Mouse (Mus musculus) forebrain, embryonic 11.5 days (tissue): Measurements from ENCODE around the gene Tut7. TPM values are rescaled to one million over a fixed set of nuclear protein-coding genes. Genes with fewer than 3 reads are reported as not detected.
A peak's percentile ranks its signal among the peaks of the same experiment; 100 is the strongest.
"Not testable (repeated sequence)": the region's sequence is repeated elsewhere in the genome, so short reads cannot be mapped to it uniquely, and the experiment has no call there.

Source experiments
- ATAC-seq: fragments of 200-750 bp; cut with Nextera tagmentation; replicated peaks from 2 replicates; pipeline ENCODE4 v1.8.0; 2017; ENCODE audit warnings: moderate TSS enrichment; ENCODE audit not compliant: low FRiP score
- DNase-seq: peaks from one replicate; pipeline ENCODE4 v3.0.0-alpha.2; 2017; ENCODE audit warnings: low spot score
- H3K27ac ChIP-seq: fragments of 300-500 bp; sonication (generic); 2 replicates; pipeline ENCODE4 v1.5.1; 2014; ENCODE audit warnings: low read depth, low read length
- H3K27me3 ChIP-seq: fragments of 300-500 bp; sonication (generic); 2 replicates; pipeline ENCODE4 v1.6.1; 2014; ENCODE audit warnings: mild to moderate bottlenecking, low read length, mixed read lengths; ENCODE audit not compliant: control insufficient read depth, insufficient read depth
- H3K36me3 ChIP-seq: fragments of 300-500 bp; sonication (generic); 2 replicates; pipeline ENCODE4 v1.6.1; 2014; ENCODE audit warnings: mild to moderate bottlenecking, low read length, moderate library complexity, mixed read lengths; ENCODE audit not compliant: control insufficient read depth, insufficient read depth
- H3K4me1 ChIP-seq: fragments of 300-500 bp; sonication (generic); replicated peaks from 2 replicates; pipeline ENCODE4 v1.6.1; 2014; ENCODE audit warnings: low read length, mixed read lengths; ENCODE audit not compliant: control insufficient read depth, insufficient read depth
- H3K4me2 ChIP-seq: fragments of 300-500 bp; sonication (generic); 2 replicates; pipeline ENCODE4 v1.6.1; 2014; ENCODE audit warnings: low read depth, mild to moderate bottlenecking, low read length, moderate library complexity, mixed read lengths; ENCODE audit not compliant: severe bottlenecking
- H3K4me3 ChIP-seq: fragments of 300-500 bp; sonication (generic); 2 replicates; pipeline ENCODE4 v1.5.1; 2014; ENCODE audit warnings: low read depth, low read length
- H3K9ac ChIP-seq: fragments of 300-500 bp; sonication (generic); 2 replicates; pipeline ENCODE4 v1.6.1; 2014; ENCODE audit warnings: low read length
- H3K9me3 ChIP-seq: fragments of 300-500 bp; sonication (generic); 2 replicates; pipeline ENCODE4 v1.6.1; 2016; ENCODE audit warnings: low read length, mixed read lengths; ENCODE audit not compliant: control insufficient read depth
- WGBS: fragments of 180-500 bp; shearing (Covaris S2); extraction: QIAGEN DNeasy Blood & Tissue Kit; methylation state at CpG from one replicate; pipeline ENCODE4 v1.1.7; 2014; 5-methylcytosine and 5-hydroxymethylcytosine counted together
- polyA plus RNA-seq: library from polyadenylated mRNA; unstranded; fragments of >200 nt; fragmentation: Nextera tagmentation; extraction: Ambion mirVana; gene quantifications from 2 replicates; pipeline ENCODE4 v1.2.1, GENCODE M21; 2014

Gene Tut7
- polyA plus RNA-seq, 1 experiment from 2014 or later: 55.5 TPM

DNA sequence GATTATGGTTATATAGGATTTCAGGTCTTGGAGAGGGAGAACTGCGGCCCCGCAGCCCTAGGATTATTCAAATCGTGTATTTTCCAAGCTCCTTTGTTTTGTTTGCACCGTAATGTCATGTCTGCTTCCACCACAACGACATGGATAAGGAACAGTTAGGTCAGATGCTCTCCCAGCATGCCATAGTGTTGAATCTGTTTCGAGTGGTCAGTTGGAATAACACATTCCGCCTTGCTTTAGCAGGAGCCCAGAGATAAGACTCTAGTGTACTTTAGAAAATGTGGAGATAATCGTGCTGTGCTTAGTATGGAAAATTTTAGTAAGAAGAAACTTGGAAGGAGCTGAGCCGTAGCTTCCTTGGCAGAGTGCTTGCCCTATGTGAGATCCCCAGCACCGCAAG lies 27.4 kb upstream of the Tut7 start:
- WGBS: 83% methylated on average over 10 of the region's 10 CpGs
- ATAC-seq (no peak), DNase-seq (no peak)
- no peak overlapping the region for H3K27ac ChIP-seq
- no peaks in the 10 kb centered on the region for H3K27me3 ChIP-seq
- no peaks in the 10 kb centered on the region for H3K36me3 ChIP-seq
- H3K4me2 ChIP-seq: no peak overlapping the region
- no peak overlapping the region for H3K4me3 ChIP-seq
- no peaks in the 10 kb centered on the region for H3K4me1 ChIP-seq
- H3K9me3 ChIP-seq: no peaks in the 10 kb centered on the region
- no peak overlapping the region for H3K9ac ChIP-seq

DNA sequence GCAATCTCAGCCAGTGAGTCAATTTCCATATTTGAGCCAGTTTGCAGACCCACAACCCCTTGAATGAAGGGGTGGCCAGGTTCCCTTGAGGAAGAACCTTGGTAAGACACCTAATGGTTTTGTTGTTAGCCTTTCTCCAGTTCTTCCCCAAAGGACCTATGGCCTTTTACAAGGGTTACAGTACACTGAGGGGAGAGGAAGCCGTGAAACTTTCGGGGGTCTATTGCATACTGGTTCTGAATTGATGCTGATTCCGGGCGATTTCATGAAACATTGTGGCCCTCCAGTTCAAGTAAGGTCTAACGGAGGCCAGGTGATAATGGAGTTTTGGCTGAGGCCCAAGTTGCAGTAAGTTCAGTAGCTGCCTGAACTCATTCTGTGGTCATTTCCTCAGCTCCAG lies 21.7 kb upstream of the Tut7 start:
- H3K27me3 ChIP-seq: no peaks in the 10 kb centered on the region
- H3K4me2 ChIP-seq: no peak overlapping the region
- ATAC-seq (no peak), DNase-seq (no peak)
- H3K27ac ChIP-seq: no peak overlapping the region
- H3K36me3 ChIP-seq: no peaks in the 10 kb centered on the region
- no peak overlapping the region for H3K9ac ChIP-seq
- no peaks in the 10 kb centered on the region for H3K4me1 ChIP-seq
- WGBS: 91% methylated on average over 5 of the region's 5 CpGs
- no peak overlapping the region for H3K4me3 ChIP-seq
- no peaks in the 10 kb centered on the region for H3K9me3 ChIP-seq

DNA sequence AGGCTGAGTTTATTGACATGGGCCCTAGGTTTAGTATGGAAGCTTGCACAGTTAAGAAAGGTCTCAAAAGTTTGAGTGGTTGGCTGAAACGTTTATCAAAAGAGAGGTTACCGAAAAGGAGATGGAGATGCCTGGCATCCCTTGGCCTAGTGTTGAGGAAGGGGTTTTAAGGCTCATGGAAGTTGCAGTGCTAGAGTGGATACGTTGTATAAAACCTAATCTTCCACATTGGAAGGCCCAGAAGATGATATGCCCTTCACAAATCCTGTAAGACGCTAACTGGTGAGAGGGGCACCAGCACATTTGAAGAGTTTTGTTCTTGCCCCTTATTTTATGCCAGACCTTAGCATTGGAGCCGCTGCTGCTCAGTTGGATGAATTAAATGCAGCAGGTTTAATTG lies 21.0 kb upstream of the Tut7 start:
- Histone ChIP-seq H3K27me3 (no peaks in the 10 kb centered on the region), H3K9me3 (no peaks in the 10 kb centered on the region), H3K4me3 (no peak overlapping the region), H3K4me1 (no peaks in the 10 kb centered on the region), H3K27ac (no peak overlapping the region), H3K9ac (no peak overlapping the region), H3K4me2 (no peak overlapping the region), H3K36me3 (no peaks in the 10 kb centered on the region)
- ATAC-seq (no peak), DNase-seq (no peak)
- WGBS: 80% methylated on average over 5 of the region's 5 CpGs

DNA sequence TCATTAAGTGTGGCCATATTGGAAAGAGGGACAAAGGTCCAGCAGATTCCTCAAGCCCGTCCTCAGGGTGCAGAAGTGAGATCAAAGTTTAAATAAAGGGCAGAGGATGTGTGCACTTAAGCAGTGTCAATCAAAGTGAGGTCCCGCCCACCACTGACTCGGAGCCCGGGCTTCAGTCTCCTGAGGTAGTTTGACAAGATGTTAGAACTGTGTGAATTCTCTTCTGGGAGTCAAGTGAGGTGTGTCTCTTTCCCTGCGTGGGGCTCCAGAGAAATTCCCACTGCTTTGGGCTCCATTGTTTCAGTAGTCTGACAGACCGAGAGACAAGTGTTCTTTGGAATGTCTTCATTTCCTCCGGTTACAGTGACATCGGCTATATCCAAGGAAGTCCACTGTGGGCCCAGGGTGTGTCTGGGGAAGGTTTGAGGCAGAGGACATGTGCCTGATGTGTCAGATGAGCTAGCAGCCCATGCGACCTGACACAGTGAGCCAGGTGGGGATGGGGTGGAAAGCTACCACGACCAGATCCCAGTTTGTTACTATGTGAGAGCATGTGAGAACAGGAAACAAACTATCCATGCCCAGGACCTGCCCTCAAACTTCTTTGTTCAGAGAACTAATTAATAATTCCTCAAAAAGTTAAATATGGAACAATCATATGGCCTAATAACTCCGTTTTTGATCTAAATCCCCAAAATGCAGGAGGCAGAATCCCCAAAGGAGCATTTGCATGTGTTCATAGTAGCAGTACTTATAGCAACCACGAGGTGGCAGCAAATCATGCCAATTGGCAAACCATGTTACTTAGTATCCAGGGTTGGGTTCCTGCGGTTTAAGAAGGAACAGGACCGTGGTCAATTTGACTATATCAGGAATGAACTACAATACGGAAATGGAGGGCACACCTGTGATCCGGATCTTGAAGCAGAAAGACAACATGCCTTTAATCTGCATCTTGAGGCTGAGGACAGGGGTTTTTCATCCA lies 19.6 kb upstream of the Tut7 start:
- peak; percentile 84 for DNase-seq
- Histone ChIP-seq H3K4me3 (no peak overlapping the region), H3K4me2 (no peak overlapping the region), H3K4me1 (no peaks in the 10 kb centered on the region), H3K9me3 (no peaks in the 10 kb centered on the region), H3K27ac (no peak overlapping the region), H3K9ac (no peak overlapping the region), H3K27me3 (no peaks in the 10 kb centered on the region), H3K36me3 (no peaks in the 10 kb centered on the region)
- ATAC-seq: 0 out of 2 replicates have a peak, but pooled peaks have one; percentile 54
- 48% methylated on average over 16 of the region's 16 CpGs for WGBS

DNA sequence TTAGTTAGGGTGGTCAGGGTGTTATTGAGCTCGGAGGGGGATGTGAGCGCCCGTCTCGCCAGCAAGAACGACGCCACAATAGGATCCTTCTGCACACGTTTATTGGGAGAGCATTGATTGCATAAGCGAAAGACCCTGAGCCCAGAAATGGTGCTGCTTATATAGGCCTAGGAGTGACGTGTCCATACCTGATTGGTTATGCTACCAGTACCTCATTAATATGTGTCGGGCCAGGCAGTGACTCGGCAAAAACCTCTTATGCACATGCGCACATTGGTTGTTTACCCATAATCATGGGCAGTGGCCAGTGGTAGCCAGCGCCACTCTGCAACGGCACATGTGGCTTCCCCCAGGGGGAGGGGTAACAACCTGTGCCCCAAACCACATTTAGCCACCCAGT lies 18.8 kb upstream of the Tut7 start:
- not testable (repeated sequence) for ATAC-seq, H3K4me3 ChIP-seq, H3K9ac ChIP-seq, H3K9me3 ChIP-seq, H3K4me2 ChIP-seq, DNase-seq, H3K4me1 ChIP-seq, H3K36me3 ChIP-seq, H3K27me3 ChIP-seq, H3K27ac ChIP-seq
- WGBS: 96% methylated on average over 12 of the region's 14 CpGs

DNA sequence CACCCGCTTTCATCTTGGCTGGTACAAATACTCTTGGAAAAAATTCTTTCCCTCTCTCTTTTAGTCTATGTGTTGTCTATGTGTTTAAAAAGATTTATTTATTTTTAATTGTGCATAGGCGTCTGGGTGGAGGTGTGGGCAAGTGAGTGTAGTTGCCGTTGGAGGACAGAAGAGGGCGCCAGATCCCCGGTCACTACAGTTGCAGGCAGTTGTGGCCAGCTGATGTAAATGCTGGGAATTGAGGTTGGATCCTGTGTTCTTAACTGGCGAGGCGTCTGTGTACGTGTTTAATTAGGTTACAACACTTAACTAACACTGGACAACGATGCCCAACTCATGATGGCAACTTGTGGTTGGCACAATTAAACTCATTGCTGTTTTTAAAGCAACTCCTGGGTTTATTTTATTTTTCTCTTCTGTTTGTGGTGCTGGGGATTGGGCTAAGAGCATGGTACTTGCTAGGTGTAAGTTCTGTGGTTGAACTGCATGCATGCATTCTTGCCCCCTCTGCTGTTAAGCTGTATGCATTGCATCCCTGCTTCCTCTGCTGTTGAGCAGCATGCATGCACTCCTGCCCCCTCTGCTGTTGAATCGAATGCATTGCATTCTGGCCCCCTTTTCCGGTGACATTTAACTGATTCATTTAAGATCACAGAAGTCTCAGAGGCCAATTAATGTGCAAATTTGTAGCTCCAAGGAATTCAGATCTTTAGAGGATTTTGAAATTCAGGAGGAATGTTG lies 17.7 kb upstream of the Tut7 start:
- H3K27ac ChIP-seq: no peak overlapping the region
- no peak for ATAC-seq
- 79% methylated on average over 11 of the region's 11 CpGs for WGBS

DNA sequence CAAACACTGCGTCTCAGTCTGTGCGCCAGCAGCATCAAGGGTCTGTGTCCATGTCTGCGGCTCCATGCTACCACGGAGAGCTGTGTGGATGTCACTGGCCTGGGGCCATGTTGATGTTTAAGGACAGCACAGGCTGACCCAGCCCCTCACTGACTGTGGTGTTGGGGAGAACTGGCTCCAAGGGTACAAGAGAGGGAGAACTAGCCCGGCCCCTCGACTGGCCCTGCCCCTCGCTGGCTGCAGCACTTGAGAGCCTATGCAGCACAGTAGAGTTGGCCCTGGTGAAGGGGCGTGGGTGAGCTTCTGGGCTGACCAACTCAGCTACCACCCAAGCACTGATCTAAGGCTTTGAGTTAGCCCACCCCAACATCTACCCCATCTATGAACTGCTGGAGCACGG lies 16.4 kb upstream of the Tut7 start:
- Histone ChIP-seq H3K4me2 (no peak overlapping the region), H3K36me3 (no peaks in the 10 kb centered on the region), H3K4me1 (no peaks in the 10 kb centered on the region), H3K4me3 (no peak overlapping the region), H3K9ac (no peak overlapping the region), H3K9me3 (no peaks in the 10 kb centered on the region), H3K27me3 (no peaks in the 10 kb centered on the region), H3K27ac (no peak overlapping the region)
- DNase-seq: no peak
- WGBS: 91% methylated on average over 9 of the region's 9 CpGs
- peak; percentile 45; the same call in 1 of the 2 replicates for ATAC-seq

More for the DNA sequence above, 17.7 kb upstream of the Tut7 start:
- Histone ChIP-seq H3K9me3 (no peaks in the 10 kb centered on the region), H3K4me1 (no peaks in the 10 kb centered on the region), H3K4me3 (no peak overlapping the region), H3K9ac (no peak overlapping the region), H3K27me3 (no peaks in the 10 kb centered on the region), H3K4me2 (no peak overlapping the region), H3K36me3 (no peaks in the 10 kb centered on the region)
- DNase-seq: peak; percentile 88

DNA sequence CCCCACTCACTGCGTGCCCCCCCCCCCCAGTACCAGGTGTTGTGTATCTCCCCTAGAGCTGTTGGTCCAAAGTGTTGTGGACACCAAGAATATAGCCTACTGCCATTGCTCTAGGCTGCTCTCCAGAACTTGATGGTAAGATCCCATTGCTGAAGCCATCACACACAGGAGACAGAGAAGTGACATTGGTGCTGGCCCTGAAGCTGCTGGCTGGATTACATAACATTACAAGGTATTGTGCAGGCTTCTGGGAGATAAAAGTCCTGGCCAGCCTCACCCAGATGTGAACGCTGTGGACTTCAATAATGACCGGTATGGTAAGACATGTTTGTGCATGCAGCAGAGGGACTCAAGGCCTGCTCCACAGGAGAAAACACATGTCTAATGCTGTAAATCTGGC lies 15.5 kb upstream of the Tut7 start:
- H3K27me3 ChIP-seq: no peaks in the 10 kb centered on the region
- no peak overlapping the region for H3K9ac ChIP-seq
- ATAC-seq: no peak
- no peak overlapping the region for H3K4me3 ChIP-seq
- H3K36me3 ChIP-seq: no peaks in the 10 kb centered on the region
- no peaks in the 10 kb centered on the region for H3K4me1 ChIP-seq
- H3K4me2 ChIP-seq: no peak overlapping the region
- no peak for DNase-seq
- no peaks in the 10 kb centered on the region for H3K9me3 ChIP-seq
- WGBS: 96% methylated on average over 3 of the region's 3 CpGs
- no peak overlapping the region for H3K27ac ChIP-seq
